Mouse (Mus musculus): ENCODE results near the gene Elovl2. TPM values are rescaled to one million over a fixed set of nuclear protein-coding genes. Genes with fewer than 3 reads are reported as not detected.
"Not testable (repeated sequence)": the region's sequence is repeated elsewhere in the genome, so short reads cannot be mapped to it uniquely, and the experiment has no call there.

Elovl2 gene
- 0.44 and 0.92 TPM in 2 replicates for polyA plus RNA-seq (2014; fragmentation: Nextera tagmentation; extraction: Ambion mirVana)

GRCm38 (mm10) chr13:41220304-41220834 is at the start of gene Elovl2:
Gene Elovl2 (minus strand): TSS chr13:41220405.
- Histone ChIP-seq H3K9me3 (ENCODE audit: control insufficient read depth, low read length) (0 out of 2 replicates have a peak, but pooled peaks cover 14% of the 10 kb centered on the region), H3K27ac (replicated peaks in 1 of 2; ENCODE audit: control insufficient read depth in 1 of 2, insufficient read depth in 1 of 2, low read depth in 2 of 2, low read length in 2 of 2) (no peak within 1 kb of the TSS), H3K4me2 (ENCODE audit: low read length) (peak within 1 kb of the TSS; percentile 74), H3K9ac (ENCODE audit: low read length) (peak within 1 kb of the TSS; percentile 56), H3K27me3 (ENCODE audit: control insufficient read depth, insufficient read depth, low read length) (no peaks in the 10 kb centered on the region), H3K4me1 (ENCODE audit: control insufficient read depth in 2 of 2, insufficient read depth in 2 of 2, low read length in 2 of 2) (peaks cover 0 to 2% of the 10 kb centered on the region in 2 experiments; a peak in 1 of 4 replicates), H3K36me3 (ENCODE audit: control insufficient read depth, insufficient read depth, low read length) (no peaks in the 10 kb centered on the region), H3K4me3 (ENCODE audit: control insufficient read depth in 1 of 2, insufficient read depth in 1 of 2, low read depth in 1 of 2, low read length in 2 of 2) (peak within 1 kb of the TSS; percentile 53 to 58)
- ATAC-seq (ENCODE audit: insufficient number of reproducible peaks, insufficient read depth, low FRiP score, low read depth) = peak; percentile 91
- WGBS = 1% methylated on average over 60 of the region's 77 CpGs

DNA sequence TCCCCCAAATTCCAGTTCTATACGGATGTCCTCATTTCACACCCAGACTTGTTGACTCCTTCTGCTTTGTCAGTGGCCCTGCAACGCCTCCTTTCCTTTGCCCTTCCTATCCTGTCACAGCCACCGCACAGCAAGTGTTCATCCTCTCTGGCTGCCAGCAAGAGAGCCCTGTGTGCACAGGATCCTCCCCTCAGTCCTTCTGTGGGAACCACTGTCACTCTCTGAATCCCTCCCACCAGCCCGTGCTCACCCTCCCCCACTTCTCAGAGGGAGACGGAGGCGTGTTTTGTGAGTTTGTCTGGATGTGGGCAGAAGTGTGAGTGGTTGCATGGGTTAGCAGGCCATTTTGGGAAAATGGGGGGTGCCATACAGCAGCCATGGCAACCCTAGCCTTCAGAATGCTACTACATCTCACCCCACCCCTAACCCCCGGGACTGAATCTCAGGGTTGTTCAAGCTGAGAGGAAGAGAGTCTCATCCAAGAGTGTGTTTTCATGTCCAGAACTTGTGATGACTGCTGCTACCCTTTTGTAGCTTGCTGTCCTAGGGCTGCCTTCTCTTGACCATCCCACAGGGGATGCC is 47.7 kb upstream of the Elovl2 start:
- 32% methylated on average over 7 of the region's 7 CpGs for WGBS
- peaks cover 0 to 7% of the 10 kb centered on the region in 2 experiments; a peak in 2 of 4 replicates for H3K4me1 ChIP-seq (ENCODE audit: control insufficient read depth in 2 of 2, insufficient read depth in 2 of 2, low read length in 2 of 2)
- no peaks in the 10 kb centered on the region for H3K27me3 ChIP-seq (ENCODE audit: control insufficient read depth, insufficient read depth, low read length)
- H3K27ac ChIP-seq (replicated peaks in 1 of 2; ENCODE audit: control insufficient read depth in 1 of 2, insufficient read depth in 1 of 2, low read depth in 2 of 2, low read length in 2 of 2) = no peak overlapping the region
- no peak overlapping the region for H3K4me2 ChIP-seq (ENCODE audit: low read length)
- no peak for ATAC-seq (ENCODE audit: insufficient number of reproducible peaks, insufficient read depth, low FRiP score, low read depth)
- no peak overlapping the region for H3K9ac ChIP-seq (ENCODE audit: low read length)
- H3K4me3 ChIP-seq (ENCODE audit: control insufficient read depth in 1 of 2, insufficient read depth in 1 of 2, low read depth in 1 of 2, low read length in 2 of 2) = no peak overlapping the region
- no peaks in the 10 kb centered on the region for H3K9me3 ChIP-seq (ENCODE audit: control insufficient read depth, low read length)
- H3K36me3 ChIP-seq (ENCODE audit: control insufficient read depth, insufficient read depth, low read length) = no peaks in the 10 kb centered on the region

GRCm38 (mm10) chr13:41263304-41264006 is 43.2 kb upstream of the Elovl2 start:
- 76% methylated on average over 5 of the region's 5 CpGs for WGBS
- Histone ChIP-seq H3K27me3 (ENCODE audit: control insufficient read depth, insufficient read depth, low read length) (no peaks in the 10 kb centered on the region), H3K9me3 (ENCODE audit: control insufficient read depth, low read length) (no peaks in the 10 kb centered on the region), H3K27ac (replicated peaks in 1 of 2; ENCODE audit: control insufficient read depth in 1 of 2, insufficient read depth in 1 of 2, low read depth in 2 of 2, low read length in 2 of 2) (no peak overlapping the region), H3K4me1 (ENCODE audit: control insufficient read depth in 2 of 2, insufficient read depth in 2 of 2, low read length in 2 of 2) (peaks cover 0 to 7% of the 10 kb centered on the region in 2 experiments; a peak in 2 of 4 replicates), H3K9ac (ENCODE audit: low read length) (no peak overlapping the region), H3K4me3 (ENCODE audit: control insufficient read depth in 1 of 2, insufficient read depth in 1 of 2, low read depth in 1 of 2, low read length in 2 of 2) (no peak overlapping the region), H3K4me2 (ENCODE audit: low read length) (no peak overlapping the region), H3K36me3 (ENCODE audit: control insufficient read depth, insufficient read depth, low read length) (no peaks in the 10 kb centered on the region)
- ATAC-seq (ENCODE audit: insufficient number of reproducible peaks, insufficient read depth, low FRiP score, low read depth) = no peak

DNA sequence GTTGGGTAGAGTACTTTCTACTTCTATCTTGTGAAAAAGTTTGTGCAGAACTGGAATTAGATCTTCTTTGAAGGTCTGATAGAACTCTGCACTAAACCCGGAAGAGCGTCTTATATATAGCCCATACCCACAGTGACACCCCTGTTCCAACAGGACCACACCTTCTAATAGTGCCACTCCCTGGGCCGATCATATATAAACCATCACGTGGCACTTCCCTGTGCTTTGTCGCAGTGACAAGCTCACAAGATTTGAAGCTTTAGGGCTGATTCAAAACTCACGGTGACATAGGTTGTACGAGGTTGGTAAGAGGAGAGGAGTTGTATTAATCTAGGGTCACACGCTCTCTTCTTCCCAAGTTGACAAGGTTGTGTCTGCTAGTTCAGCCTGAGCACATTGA is 41.4 kb upstream of the Elovl2 start:
- H3K4me2 ChIP-seq (ENCODE audit: low read length); H3K4me1 ChIP-seq (ENCODE audit: control insufficient read depth in 2 of 2, insufficient read depth in 2 of 2, low read length in 2 of 2); H3K9ac ChIP-seq (ENCODE audit: low read length); H3K36me3 ChIP-seq (ENCODE audit: control insufficient read depth, insufficient read depth, low read length); H3K27ac ChIP-seq (replicated peaks in 1 of 2; ENCODE audit: control insufficient read depth in 1 of 2, insufficient read depth in 1 of 2, low read depth in 2 of 2, low read length in 2 of 2); H3K27me3 ChIP-seq (ENCODE audit: control insufficient read depth, insufficient read depth, low read length); ATAC-seq (ENCODE audit: insufficient number of reproducible peaks, insufficient read depth, low FRiP score, low read depth); H3K9me3 ChIP-seq (ENCODE audit: control insufficient read depth, low read length); H3K4me3 ChIP-seq (ENCODE audit: control insufficient read depth in 1 of 2, insufficient read depth in 1 of 2, low read depth in 1 of 2, low read length in 2 of 2): not testable (repeated sequence)
- WGBS = 88% methylated on average over 8 of the region's 8 CpGs

GRCm38 (mm10) chr13:41257851-41258250 is 37.6 kb upstream of the Elovl2 start:
- WGBS = 64% methylated on average over 4 of the region's 4 CpGs
- Histone ChIP-seq H3K36me3 (ENCODE audit: control insufficient read depth, insufficient read depth, low read length) (no peaks in the 10 kb centered on the region), H3K4me3 (ENCODE audit: control insufficient read depth in 1 of 2, insufficient read depth in 1 of 2, low read depth in 1 of 2, low read length in 2 of 2) (no peak overlapping the region), H3K27ac (replicated peaks in 1 of 2; ENCODE audit: control insufficient read depth in 1 of 2, insufficient read depth in 1 of 2, low read depth in 2 of 2, low read length in 2 of 2) (no peak overlapping the region), H3K4me1 (ENCODE audit: control insufficient read depth in 2 of 2, insufficient read depth in 2 of 2, low read length in 2 of 2) (no peaks in the 10 kb centered on the region), H3K9me3 (ENCODE audit: control insufficient read depth, low read length) (no peaks in the 10 kb centered on the region), H3K27me3 (ENCODE audit: control insufficient read depth, insufficient read depth, low read length) (no peaks in the 10 kb centered on the region), H3K9ac (ENCODE audit: low read length) (no peak overlapping the region), H3K4me2 (ENCODE audit: low read length) (no peak overlapping the region)
- ATAC-seq (ENCODE audit: insufficient number of reproducible peaks, insufficient read depth, low FRiP score, low read depth) = no peak

GRCm38 (mm10) chr13:41256962-41257361 is 36.8 kb upstream of the Elovl2 start:
- no peak for ATAC-seq (ENCODE audit: insufficient number of reproducible peaks, insufficient read depth, low FRiP score, low read depth)
- Histone ChIP-seq H3K9ac (ENCODE audit: low read length) (no peak overlapping the region), H3K4me2 (ENCODE audit: low read length) (no peak overlapping the region), H3K9me3 (ENCODE audit: control insufficient read depth, low read length) (no peaks in the 10 kb centered on the region), H3K4me3 (ENCODE audit: control insufficient read depth in 1 of 2, insufficient read depth in 1 of 2, low read depth in 1 of 2, low read length in 2 of 2) (no peak overlapping the region), H3K36me3 (ENCODE audit: control insufficient read depth, insufficient read depth, low read length) (no peaks in the 10 kb centered on the region), H3K27ac (replicated peaks in 1 of 2; ENCODE audit: control insufficient read depth in 1 of 2, insufficient read depth in 1 of 2, low read depth in 2 of 2, low read length in 2 of 2) (no peak overlapping the region), H3K27me3 (ENCODE audit: control insufficient read depth, insufficient read depth, low read length) (no peaks in the 10 kb centered on the region), H3K4me1 (ENCODE audit: control insufficient read depth in 2 of 2, insufficient read depth in 2 of 2, low read length in 2 of 2) (peaks cover 0 to under 1% of the 10 kb centered on the region in 2 experiments; a peak in 1 of 4 replicates)
- 81% methylated on average over 3 of the region's 3 CpGs for WGBS

DNA sequence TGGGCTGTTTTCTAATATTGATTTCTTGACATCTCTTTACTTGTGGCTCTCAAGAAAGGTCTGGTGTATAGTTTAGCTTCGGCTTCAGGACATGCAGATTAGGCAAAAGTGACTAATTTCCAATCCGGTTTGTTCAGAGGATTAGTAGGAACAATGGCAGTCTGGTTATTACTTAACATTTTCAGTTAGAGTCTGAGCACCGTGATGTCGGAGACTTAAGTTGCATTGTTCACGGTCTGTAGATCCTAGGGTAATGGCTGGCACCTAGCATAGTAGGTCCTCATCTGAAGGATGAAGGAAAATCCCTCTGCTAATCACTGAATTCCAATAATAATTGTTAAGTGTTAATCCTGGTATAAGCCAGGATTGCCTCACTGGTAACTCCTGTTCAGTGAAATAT is 35.9 kb upstream of the Elovl2 start:
- WGBS = 94% methylated on average over 5 of the region's 5 CpGs
- H3K4me3 ChIP-seq (ENCODE audit: control insufficient read depth in 1 of 2, insufficient read depth in 1 of 2, low read depth in 1 of 2, low read length in 2 of 2) = no peak overlapping the region
- H3K9me3 ChIP-seq (ENCODE audit: control insufficient read depth, low read length) = no peaks in the 10 kb centered on the region
- H3K27ac ChIP-seq (replicated peaks in 1 of 2; ENCODE audit: control insufficient read depth in 1 of 2, insufficient read depth in 1 of 2, low read depth in 2 of 2, low read length in 2 of 2) = no peak overlapping the region
- H3K27me3 ChIP-seq (ENCODE audit: control insufficient read depth, insufficient read depth, low read length) = no peaks in the 10 kb centered on the region
- no peak overlapping the region for H3K9ac ChIP-seq (ENCODE audit: low read length)
- peaks cover 1 to 5% of the 10 kb centered on the region in 2 experiments; a peak in 2 of 4 replicates for H3K4me1 ChIP-seq (ENCODE audit: control insufficient read depth in 2 of 2, insufficient read depth in 2 of 2, low read length in 2 of 2)
- no peak for ATAC-seq (ENCODE audit: insufficient number of reproducible peaks, insufficient read depth, low FRiP score, low read depth)
- H3K36me3 ChIP-seq (ENCODE audit: control insufficient read depth, insufficient read depth, low read length) = no peaks in the 10 kb centered on the region
- H3K4me2 ChIP-seq (ENCODE audit: low read length) = no peak overlapping the region
